Mouse (Mus musculus): ENCODE data around the gene Rnf25.

The Rnf25 gene

GRCm38 (mm10) chr1:74601267-74601962 is at the start of gene Rnf25, which contains the start of gene Stk36:
TSS of gene Rnf25 (minus strand) at chr1:74601397.
TSS of gene Stk36 (plus strand) at chr1:74601445.
- in situ Hi-C loops (cut with MboI; ENCODE audit: unreplicated experiment in 2 of 2) = no loop called here

GRCm38 (mm10) chr1:74643926-74644325 is 42.7 kb upstream of the Rnf25 start:
- in situ Hi-C loops (cut with MboI; ENCODE audit: unreplicated experiment in 2 of 2) = loop anchor here (10.0 kb wide), 1 partner anchor 111 kb away; no protein-coding TSS in a partner anchor

- in situ Hi-C loops (cut with MboI; ENCODE audit: unreplicated experiment in 2 of 2) = loop anchor here (10.0 kb wide), 1 partner anchor 111 kb away; no protein-coding TSS in a partner anchor
Measured at GRCm38 (mm10) chr1:74643524-74643923, 42.3 kb upstream of the Rnf25 start.

DNA sequence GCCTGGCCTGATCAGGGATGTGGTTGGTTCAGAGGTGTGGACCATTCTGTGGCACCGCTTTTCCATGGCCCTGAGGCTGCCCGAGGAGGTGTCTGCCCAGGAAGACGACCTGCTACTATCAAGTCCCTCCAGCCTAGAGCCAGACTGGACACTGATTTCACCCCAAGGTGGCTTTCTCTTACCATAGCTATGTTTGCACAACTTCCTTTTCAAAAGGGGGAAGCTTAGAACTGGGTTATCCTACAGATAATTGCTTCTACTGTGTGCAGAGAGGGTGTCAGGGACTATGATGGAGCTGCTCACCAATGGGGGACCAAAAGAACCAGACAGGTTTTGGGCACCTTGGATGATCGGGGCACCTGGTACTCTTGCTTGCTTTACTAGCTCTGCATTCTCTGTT is 31.5 kb upstream of the Rnf25 start:
- in situ Hi-C loops (cut with MboI; ENCODE audit: unreplicated experiment in 2 of 2) = no loop called here

GRCm38 (mm10) chr1:74628001-74628400 is 26.8 kb upstream of the Rnf25 start:
- in situ Hi-C loops (cut with MboI; ENCODE audit: unreplicated experiment in 2 of 2) = no loop called here

DNA sequence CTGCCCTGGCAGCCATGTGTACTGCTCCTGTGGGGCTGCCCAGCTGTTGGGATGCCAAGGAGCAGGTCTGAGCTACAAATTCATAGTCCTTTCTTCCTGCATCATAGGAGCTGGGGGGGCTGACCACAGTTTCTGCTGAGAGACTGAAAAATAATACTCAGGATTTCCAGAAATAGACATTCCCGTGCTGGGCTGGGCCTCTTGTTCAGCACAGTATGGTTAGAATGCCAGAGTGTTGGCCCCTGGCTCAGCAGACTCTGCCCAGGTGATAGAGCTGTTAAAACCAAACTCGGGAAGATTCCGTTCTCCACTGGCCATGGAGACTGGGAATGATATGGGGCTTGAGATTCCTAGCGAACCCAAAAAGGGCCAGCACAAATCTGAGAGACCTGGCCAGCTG is 24.9 kb upstream of the Rnf25 start:
- in situ Hi-C loops (cut with MboI; ENCODE audit: unreplicated experiment in 2 of 2) = no loop called here

DNA sequence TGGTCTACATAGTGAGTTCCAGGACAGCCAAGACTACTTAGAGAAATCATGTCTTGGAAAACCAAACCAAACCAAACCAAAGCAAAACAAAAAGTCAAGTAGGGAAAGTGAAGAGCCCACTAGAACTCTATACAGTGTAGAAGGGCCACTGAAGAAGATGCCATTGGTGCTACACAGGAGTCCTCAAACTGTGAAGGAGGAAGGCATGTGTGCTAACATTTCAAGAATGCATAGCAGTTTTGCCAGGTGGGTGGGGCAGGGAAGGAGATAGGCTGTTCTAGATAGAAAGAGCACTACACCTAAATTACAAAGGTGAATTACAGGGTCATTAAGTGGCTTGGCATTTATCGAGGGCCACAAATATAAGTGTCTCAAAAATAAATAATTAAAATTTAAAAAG is 23.0 kb upstream of the Rnf25 start:
- in situ Hi-C loops (cut with MboI; ENCODE audit: unreplicated experiment in 2 of 2) = no loop called here

DNA sequence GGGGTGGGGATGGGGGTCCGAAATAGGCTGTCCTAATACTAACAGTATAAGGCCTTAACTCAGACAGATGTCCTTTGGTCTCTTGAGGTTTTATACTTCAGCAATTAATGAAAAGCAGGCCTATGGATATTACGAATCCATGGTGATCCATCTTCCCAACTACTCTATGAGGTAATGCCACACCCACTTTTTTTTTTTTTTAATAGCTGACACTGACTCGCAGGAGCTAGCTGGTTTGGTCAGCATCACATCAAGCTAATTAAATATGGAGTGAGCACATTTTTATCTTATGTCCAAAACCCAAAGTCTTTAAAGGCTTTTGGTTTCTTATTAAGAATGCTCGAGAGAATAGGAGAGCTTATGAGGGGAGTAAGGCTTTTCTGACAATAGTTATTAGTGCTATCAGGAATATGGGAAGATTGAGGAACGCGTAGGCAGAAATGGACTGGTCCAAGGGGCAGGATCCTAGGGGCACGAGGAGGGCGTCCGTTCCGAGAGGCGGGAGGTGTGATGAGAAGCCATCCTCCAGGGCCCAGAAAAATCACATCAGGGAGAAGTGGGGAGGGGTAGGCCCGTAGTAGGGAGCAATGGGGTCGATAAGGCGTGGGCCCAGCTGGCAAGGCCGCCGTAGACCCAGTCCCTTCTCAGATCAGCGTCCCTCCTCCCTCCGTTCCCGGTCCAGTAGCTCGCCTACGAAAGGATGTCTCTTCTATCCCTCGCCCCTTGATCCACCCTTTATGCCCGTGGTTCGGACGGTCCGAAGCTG is 513 bp downstream of the Rnf25 start:
- in situ Hi-C loops (cut with MboI; ENCODE audit: unreplicated experiment in 2 of 2) = no loop called here

DNA sequence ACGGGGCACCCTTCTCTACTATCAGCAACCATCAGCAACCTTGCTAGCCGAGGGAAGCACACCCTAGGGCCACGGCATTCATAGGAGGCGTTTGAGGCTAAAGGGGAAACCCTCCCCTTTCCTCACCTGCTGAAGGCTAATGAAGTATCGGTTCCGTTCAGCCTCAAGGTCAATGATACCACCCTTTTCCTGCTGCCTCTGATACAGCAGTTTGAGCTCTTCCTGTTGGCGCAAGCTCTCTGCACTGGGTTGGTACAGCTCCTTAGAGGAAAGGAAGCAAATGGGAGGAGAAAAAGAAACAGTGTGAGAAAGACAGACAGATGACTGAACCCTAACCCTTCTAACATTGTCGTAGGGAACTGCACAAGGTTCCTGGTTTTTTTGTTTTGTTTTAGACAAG is 6.8 kb downstream of the Rnf25 start:
- in situ Hi-C loops (cut with MboI; ENCODE audit: unreplicated experiment in 2 of 2) = loop anchor here (5.0 to 10.0 kb wide), 2 partner anchors 723 to 930 kb away; partner anchors contain the start of genes Dnpep (in 1 of the 2) and Stk11ip (in 1 of the 2)

GRCm38 (mm10) chr1:74587773-74588445 is 13.3 kb downstream of the Rnf25 start, which contains the start of the genes Zfp142 and Bcs1l:
TSS of gene Zfp142 (minus strand) at chr1:74588246.
TSS of gene Bcs1l (plus strand) at chr1:74588289.
- in situ Hi-C loops (cut with MboI; ENCODE audit: unreplicated experiment in 2 of 2) = loop anchor here in 1 of 2 experiments (5.0 kb wide), 1 partner anchor 729 kb away; the partner anchor contains the start of gene Dnpep

DNA sequence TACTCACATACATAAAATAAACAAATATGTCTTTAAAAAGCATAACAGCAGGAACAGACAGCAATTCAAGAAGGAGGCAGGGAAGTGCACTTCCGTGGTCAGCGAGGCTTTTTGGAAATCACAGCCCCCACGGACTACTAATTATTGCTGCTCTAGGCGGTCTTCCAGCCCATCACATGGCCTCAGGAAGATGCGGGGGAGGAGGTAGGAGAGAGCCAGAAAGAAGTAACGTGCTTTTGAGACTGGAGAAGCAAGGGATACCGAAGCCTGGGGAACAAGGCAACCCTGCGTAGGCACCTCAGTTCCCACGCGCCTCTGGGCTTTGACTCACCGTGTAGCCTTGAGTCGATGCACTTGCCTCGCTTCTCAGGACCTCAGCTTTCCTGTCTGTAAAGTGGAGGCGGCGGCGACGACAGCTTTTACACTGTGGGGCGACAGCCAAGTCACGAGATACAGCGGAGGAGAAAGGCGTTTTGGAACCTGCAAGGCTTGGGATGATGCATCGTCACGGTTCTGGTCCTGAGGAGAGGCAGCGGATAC is 13.9 kb downstream of the Rnf25 start:
- in situ Hi-C loops (cut with MboI; ENCODE audit: unreplicated experiment in 2 of 2) = loop anchor here in 1 of 2 experiments (5.0 kb wide), 1 partner anchor 730 kb away; the partner anchor contains the start of gene Dnpep

- in situ Hi-C loops (cut with MboI; ENCODE audit: unreplicated experiment in 2 of 2) = loop anchor here in 1 of 2 experiments (5.0 kb wide), 1 partner anchor 732 kb away; the partner anchor contains the start of gene Dnpep
Measured at GRCm38 (mm10) chr1:74584616-74585398, 16.4 kb downstream of the Rnf25 start.

DNA sequence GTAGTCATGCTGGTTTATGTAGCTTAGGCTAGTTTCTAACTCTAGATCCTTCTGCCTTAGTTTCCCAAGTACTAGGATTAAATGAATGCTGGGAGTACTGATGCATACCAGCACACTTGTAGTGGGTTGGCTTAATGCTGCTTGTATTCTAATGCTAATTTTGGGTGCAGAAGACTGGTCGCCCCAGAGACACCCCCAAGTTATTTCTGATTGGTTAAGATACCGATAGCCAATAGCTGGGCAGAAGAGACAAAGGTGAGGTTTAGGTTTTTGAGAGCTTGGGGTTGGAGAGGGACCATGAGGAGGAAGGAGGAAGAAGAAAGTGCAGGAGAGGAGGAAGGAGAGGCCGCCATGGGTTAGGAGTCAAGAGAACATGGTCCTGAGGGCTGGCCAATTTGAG is 18.6 kb downstream of the Rnf25 start:
- in situ Hi-C loops (cut with MboI; ENCODE audit: unreplicated experiment in 2 of 2) = no loop called here

- in situ Hi-C loops (cut with MboI; ENCODE audit: unreplicated experiment in 2 of 2) = no loop called here
Measured at GRCm38 (mm10) chr1:74569739-74570719, 31.2 kb downstream of the Rnf25 start.

DNA sequence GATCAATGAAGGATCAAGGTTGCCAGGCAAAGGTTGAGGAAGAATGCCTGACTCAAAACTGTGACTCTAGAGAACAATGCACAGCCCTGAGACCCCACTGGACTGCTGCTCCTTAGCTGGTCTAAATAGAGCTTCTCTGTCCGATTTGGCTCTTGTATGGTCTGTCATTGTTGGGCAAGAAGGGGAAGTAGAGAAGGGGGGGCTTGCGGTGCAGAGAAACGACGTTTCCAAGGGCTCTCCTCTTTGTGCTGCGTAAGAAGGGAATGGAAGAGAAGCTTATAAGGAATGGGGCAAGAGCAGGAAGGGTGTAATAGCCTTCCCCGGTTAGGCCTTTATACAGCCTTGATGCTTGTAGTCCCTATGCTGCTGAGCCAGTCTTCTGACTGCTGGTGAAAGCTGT is 35.4 kb downstream of the Rnf25 start:
- in situ Hi-C loops (cut with MboI; ENCODE audit: unreplicated experiment in 2 of 2) = no loop called here

- in situ Hi-C loops (cut with MboI; ENCODE audit: unreplicated experiment in 2 of 2) = no loop called here
Measured at GRCm38 (mm10) chr1:74559061-74559460, 42.1 kb downstream of the Rnf25 start.

GRCm38 (mm10) chr1:74544184-74544583 is 57.0 kb downstream of the Rnf25 start, which contains the start of gene Usp37:
TSS of gene Usp37 (minus strand) at chr1:74544284.
- in situ Hi-C loops (cut with MboI; ENCODE audit: unreplicated experiment in 2 of 2) = no loop called here
